Mouse (Mus musculus): ENCODE data around the gene Gabra3. TPM values are rescaled to one million over a fixed set of nuclear protein-coding genes. Genes with fewer than 3 reads are reported as not detected.
A peak's percentile ranks its signal among the peaks of the same experiment; 100 is the strongest.

The Gabra3 gene
- 1.5 and 1.9 TPM in 2 replicates for polyA plus RNA-seq (2014; fragmentation: Nextera tagmentation; extraction: Ambion mirVana)

DNA sequence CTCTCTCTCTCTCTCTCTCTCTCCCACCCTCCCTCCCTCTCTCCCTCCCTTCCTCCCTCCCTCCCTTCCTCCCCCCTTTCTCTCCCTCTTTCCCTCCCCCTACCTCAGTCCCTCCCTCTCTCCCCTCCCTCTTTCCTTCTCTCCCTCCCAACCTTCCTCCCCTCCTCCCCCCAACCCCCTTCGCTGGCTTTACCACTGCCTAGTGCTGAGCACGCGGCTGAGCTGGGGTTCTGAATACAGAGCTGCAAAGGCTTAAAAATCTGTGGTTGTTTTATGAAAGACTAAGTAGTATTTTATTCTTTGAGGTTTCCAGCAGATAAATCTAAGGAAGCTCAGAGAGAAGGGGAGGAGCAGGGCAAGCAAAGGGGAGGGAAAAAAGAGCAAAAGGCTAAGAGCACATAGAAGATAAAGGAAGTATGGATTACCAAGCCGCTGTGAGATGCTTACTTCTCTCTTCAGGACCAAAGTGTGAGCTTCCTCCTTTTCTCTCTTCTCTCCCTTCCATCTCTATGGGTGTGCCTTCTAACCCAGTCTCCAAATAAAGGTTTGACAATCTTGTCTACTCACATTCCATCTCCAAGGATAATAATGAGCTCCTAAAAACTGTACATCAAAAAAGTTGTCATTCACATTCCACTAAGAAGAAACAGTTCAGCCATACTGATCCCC is at the start of gene Gabra3:
Gene Gabra3, minus strand, starts transcription at position 619 of the 669 bp plus-strand sequence.
- no peaks in the 10 kb centered on the region for H3K4me1 ChIP-seq (replicated peaks; ENCODE audit: control insufficient read depth, insufficient read depth, low read length)
- WGBS = 7% methylated on average over 4 of the region's 4 CpGs
- no peak for DNase-seq (ENCODE audit: low spot score)

DNA sequence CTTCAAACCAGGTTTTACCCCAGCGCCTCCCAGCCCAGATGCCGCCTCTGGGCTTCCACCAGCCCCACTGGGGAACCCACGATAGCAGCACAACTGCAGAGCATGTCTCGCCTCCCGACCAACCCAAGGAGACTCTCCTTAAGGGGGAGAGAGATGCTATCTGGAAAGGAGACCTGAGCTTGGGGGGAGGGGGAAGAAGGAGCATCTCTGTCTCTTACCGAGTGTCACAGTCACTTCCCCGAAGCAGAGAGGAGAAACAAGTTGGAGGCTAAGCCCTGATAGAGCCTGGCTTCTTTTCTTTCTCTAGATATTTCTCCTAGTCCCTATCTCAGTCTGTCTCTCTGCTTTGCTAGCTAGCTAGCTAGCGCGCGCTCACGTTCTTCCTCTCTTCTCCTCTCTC is 859 bp downstream of the Gabra3 start:
- Histone ChIP-seq H3K27me3 (replicated peaks; ENCODE audit: control insufficient read depth, insufficient read depth, low read length) (no peaks in the 10 kb centered on the region; the same call in 1 of the 2 replicates), H3K9me3 (ENCODE audit: control insufficient read depth, low read length) (no peaks in the 10 kb centered on the region), H3K4me3 (ENCODE audit: low read depth, low read length) (peak overlapping the region; percentile 27), H3K4me1 (replicated peaks; ENCODE audit: control insufficient read depth, insufficient read depth, low read length) (no peaks in the 10 kb centered on the region), H3K4me2 (ENCODE audit: low read length) (peak overlapping the region; percentile 48), H3K9ac (ENCODE audit: low read length) (0 out of 2 replicates have a peak overlapping the region, but pooled peaks have one; percentile 10), H3K27ac (ENCODE audit: low read depth) (no peak overlapping the region), H3K36me3 (ENCODE audit: control insufficient read depth, insufficient read depth, low read length) (no peaks in the 10 kb centered on the region)
- WGBS = 15% methylated on average over 11 of the region's 11 CpGs
- no peak for ATAC-seq (replicated peaks; ENCODE audit: low FRiP score, low TSS enrichment, low read depth)
- DNase-seq (ENCODE audit: low spot score) = peak; percentile 55

More for the DNA sequence above, at the start of gene Gabra3:
- ATAC-seq (replicated peaks; ENCODE audit: low FRiP score, low TSS enrichment, low read depth) = no peak
- 0 out of 2 replicates have a peak within 1 kb of the TSS, but pooled peaks have one; percentile 10 for H3K9ac ChIP-seq (ENCODE audit: low read length)
- no peak within 1 kb of the TSS for H3K27ac ChIP-seq (ENCODE audit: low read depth)
- H3K4me3 ChIP-seq (ENCODE audit: low read depth, low read length) = peak within 1 kb of the TSS; percentile 27
- H3K36me3 ChIP-seq (ENCODE audit: control insufficient read depth, insufficient read depth, low read length) = no peaks in the 10 kb centered on the region
- H3K9me3 ChIP-seq (ENCODE audit: control insufficient read depth, low read length) = no peaks in the 10 kb centered on the region
- H3K4me2 ChIP-seq (ENCODE audit: low read length) = peak within 1 kb of the TSS; percentile 48
- H3K27me3 ChIP-seq (replicated peaks; ENCODE audit: control insufficient read depth, insufficient read depth, low read length) = no peaks in the 10 kb centered on the region; the same call in 1 of the 2 replicates

DNA sequence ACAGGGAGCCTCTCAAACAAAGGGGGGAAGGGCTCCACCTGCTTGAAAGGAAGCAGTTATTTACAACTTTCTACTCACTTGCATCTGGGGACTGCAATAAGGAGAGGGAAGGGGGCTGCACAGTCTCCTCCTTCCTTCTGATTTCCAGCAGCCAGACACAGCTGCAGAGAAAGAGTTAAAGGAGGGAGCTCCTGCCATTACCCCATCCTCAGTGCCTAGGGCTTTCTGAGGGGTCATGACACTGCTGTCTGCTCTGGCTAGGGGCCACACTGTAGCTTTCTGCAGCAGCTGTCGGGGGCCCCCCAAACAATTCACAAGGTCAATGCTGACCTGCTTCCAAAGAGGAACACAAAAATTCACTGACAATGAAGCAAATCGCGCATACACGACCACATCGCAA is 1.3 kb downstream of the Gabra3 start:
- Histone ChIP-seq H3K27ac (ENCODE audit: low read depth) (no peak overlapping the region), H3K27me3 (replicated peaks; ENCODE audit: control insufficient read depth, insufficient read depth, low read length) (no peaks in the 10 kb centered on the region; the same call in 1 of the 2 replicates), H3K36me3 (ENCODE audit: control insufficient read depth, insufficient read depth, low read length) (no peaks in the 10 kb centered on the region), H3K4me1 (replicated peaks; ENCODE audit: control insufficient read depth, insufficient read depth, low read length) (no peaks in the 10 kb centered on the region), H3K4me3 (ENCODE audit: low read depth, low read length) (peak overlapping the region; percentile 27), H3K9ac (ENCODE audit: low read length) (no peak overlapping the region), H3K9me3 (ENCODE audit: control insufficient read depth, low read length) (no peaks in the 10 kb centered on the region), H3K4me2 (ENCODE audit: low read length) (peak overlapping the region; percentile 48)
- WGBS = 16% methylated on average over 5 of the region's 5 CpGs
- DNase-seq (ENCODE audit: low spot score) (no peak), ATAC-seq (replicated peaks; ENCODE audit: low FRiP score, low TSS enrichment, low read depth) (no peak)

DNA sequence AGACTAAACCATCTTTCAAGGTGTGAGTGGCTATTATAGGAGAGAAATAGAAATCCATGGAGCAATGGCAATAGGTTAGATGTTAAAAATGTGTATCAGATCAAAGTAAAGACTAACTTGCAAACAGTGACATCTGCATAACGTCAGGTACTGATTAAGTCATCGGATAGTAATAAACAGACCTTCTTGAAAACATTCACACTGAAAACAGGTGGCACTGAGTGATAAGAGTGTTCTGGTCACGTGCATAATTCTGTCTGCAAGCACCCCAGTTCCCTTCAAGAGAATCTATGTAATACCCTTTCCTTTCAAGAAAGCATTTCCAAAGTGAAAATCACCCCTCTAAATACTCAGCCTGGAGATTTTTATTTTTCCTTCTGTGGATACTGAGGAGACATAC is 6.0 kb downstream of the Gabra3 start:
- Histone ChIP-seq H3K36me3 (ENCODE audit: control insufficient read depth, insufficient read depth, low read length) (no peaks in the 10 kb centered on the region), H3K27ac (ENCODE audit: low read depth) (no peak overlapping the region), H3K9me3 (ENCODE audit: control insufficient read depth, low read length) (no peaks in the 10 kb centered on the region), H3K4me2 (ENCODE audit: low read length) (no peak overlapping the region), H3K4me1 (replicated peaks; ENCODE audit: control insufficient read depth, insufficient read depth, low read length) (no peaks in the 10 kb centered on the region), H3K27me3 (replicated peaks; ENCODE audit: control insufficient read depth, insufficient read depth, low read length) (no peaks in the 10 kb centered on the region; the same call in 1 of the 2 replicates), H3K9ac (ENCODE audit: low read length) (no peak overlapping the region), H3K4me3 (ENCODE audit: low read depth, low read length) (no peak overlapping the region)
- WGBS = 54% methylated on average over 3 of the region's 3 CpGs
- ATAC-seq (replicated peaks; ENCODE audit: low FRiP score, low TSS enrichment, low read depth) (no peak), DNase-seq (ENCODE audit: low spot score) (no peak)

DNA sequence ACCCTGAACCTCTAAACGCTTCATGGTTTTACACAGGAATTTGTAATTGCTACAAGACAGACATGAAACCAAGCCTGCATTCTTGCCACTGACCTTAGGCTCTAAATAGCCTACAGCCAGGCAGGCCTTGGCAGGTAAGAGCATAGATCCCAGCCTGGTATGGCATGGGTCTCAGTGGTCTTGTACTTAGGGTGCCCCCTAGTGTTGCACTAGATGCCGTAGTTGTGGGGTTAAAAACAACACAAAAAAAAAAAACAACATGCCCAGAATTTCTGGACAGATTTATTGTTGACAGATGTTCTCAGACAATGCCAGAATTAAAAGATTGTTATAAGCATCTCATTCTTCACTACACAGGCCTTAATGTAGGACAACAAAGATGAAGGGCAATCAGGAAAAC is 12.0 kb downstream of the Gabra3 start:
- H3K36me3 ChIP-seq (ENCODE audit: control insufficient read depth, insufficient read depth, low read length) = no peaks in the 10 kb centered on the region
- no peak for ATAC-seq (replicated peaks; ENCODE audit: low FRiP score, low TSS enrichment, low read depth)
- no peaks in the 10 kb centered on the region for H3K9me3 ChIP-seq (ENCODE audit: control insufficient read depth, low read length)
- no peak overlapping the region for H3K4me3 ChIP-seq (ENCODE audit: low read depth, low read length)
- H3K4me2 ChIP-seq (ENCODE audit: low read length) = no peak overlapping the region
- no peak overlapping the region for H3K27ac ChIP-seq (ENCODE audit: low read depth)
- no peak for DNase-seq (ENCODE audit: low spot score)
- 68% methylated on average over 2 of the region's 2 CpGs for WGBS
- H3K9ac ChIP-seq (ENCODE audit: low read length) = no peak overlapping the region
- H3K27me3 ChIP-seq (replicated peaks; ENCODE audit: control insufficient read depth, insufficient read depth, low read length) = no peaks in the 10 kb centered on the region
- no peaks in the 10 kb centered on the region for H3K4me1 ChIP-seq (replicated peaks; ENCODE audit: control insufficient read depth, insufficient read depth, low read length)

DNA sequence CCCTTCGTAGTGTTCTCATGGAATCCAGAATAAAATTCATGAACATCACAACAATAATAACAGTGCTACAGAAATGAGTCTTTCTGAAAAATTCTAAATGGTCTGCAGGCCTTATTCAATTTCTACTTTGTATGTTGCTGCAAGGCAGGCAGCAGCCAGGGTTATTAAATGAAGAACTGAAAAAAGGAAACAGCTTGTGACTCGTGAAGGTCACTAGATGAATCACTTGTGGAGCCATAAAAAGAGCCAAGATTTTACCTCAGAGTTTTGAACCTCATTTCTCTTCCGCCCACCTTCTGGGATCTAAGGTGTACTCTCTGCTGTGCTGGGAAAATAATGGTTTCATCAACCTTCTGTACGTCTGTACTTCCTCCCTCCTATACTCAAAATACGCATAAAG is 159.4 kb downstream of the Gabra3 start:
- Histone ChIP-seq H3K9ac (ENCODE audit: low read length) (no peak overlapping the region), H3K9me3 (ENCODE audit: control insufficient read depth, low read length) (no peaks in the 10 kb centered on the region), H3K4me3 (ENCODE audit: low read depth, low read length) (no peak overlapping the region), H3K27me3 (replicated peaks; ENCODE audit: control insufficient read depth, insufficient read depth, low read length) (0 out of 2 replicates have a peak, but pooled peaks cover 3% of the 10 kb centered on the region), H3K4me1 (replicated peaks; ENCODE audit: control insufficient read depth, insufficient read depth, low read length) (no peaks in the 10 kb centered on the region), H3K36me3 (ENCODE audit: control insufficient read depth, insufficient read depth, low read length) (no peaks in the 10 kb centered on the region), H3K27ac (ENCODE audit: low read depth) (no peak overlapping the region), H3K4me2 (ENCODE audit: low read length) (no peak overlapping the region)
- no peak for DNase-seq (ENCODE audit: low spot score)
- ATAC-seq (replicated peaks; ENCODE audit: low FRiP score, low TSS enrichment, low read depth) = no peak
- 75% methylated on average over 5 of the region's 5 CpGs for WGBS

DNA sequence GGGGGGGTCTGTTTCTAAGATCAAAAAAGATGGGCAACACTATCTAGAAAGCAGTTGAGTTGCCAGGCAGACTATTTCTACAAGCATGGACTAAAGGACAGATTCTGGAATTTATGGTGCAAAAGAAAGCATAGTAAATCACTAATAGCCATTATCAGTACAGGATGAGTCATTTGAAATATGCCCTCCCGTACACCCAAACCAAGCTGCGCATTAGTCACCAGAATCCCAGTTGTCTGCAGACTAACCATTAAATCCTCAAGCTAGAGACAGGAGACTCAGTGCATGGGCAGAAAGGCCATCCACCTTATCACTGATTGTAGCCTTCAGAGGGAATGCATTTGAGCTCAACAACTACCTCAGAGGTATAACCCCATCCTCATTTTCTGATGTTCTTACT is 166.8 kb downstream of the Gabra3 start:
- Histone ChIP-seq H3K27me3 (replicated peaks; ENCODE audit: control insufficient read depth, insufficient read depth, low read length) (no peaks in the 10 kb centered on the region), H3K9me3 (ENCODE audit: control insufficient read depth, low read length) (no peaks in the 10 kb centered on the region), H3K36me3 (ENCODE audit: control insufficient read depth, insufficient read depth, low read length) (no peaks in the 10 kb centered on the region), H3K9ac (ENCODE audit: low read length) (no peak overlapping the region), H3K4me2 (ENCODE audit: low read length) (no peak overlapping the region), H3K4me1 (replicated peaks; ENCODE audit: control insufficient read depth, insufficient read depth, low read length) (no peaks in the 10 kb centered on the region), H3K27ac (ENCODE audit: low read depth) (no peak overlapping the region), H3K4me3 (ENCODE audit: low read depth, low read length) (no peak overlapping the region)
- WGBS = 59% methylated on average over 2 of the region's 2 CpGs
- no peak for ATAC-seq (replicated peaks; ENCODE audit: low FRiP score, low TSS enrichment, low read depth)
- no peak for DNase-seq (ENCODE audit: low spot score)

DNA sequence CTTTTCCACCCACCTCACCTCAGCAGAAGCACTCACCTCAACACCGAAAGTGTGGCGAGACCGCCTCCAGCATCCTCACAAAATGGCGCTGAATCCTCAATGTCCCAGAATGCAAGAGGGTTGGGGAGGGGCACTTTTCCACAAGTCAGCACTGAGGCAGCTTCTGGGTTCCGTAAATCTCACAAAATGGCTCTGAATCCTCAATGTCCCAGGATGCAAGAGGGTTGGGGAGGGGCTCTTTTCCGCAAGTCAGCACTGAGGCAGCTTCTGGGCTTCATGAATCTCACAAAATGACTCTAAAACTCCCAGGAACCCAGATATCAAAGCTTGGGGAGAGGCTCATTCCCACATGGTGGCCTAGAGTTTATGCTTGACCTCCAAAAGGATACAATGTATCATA is 269.9 kb downstream of the Gabra3 start, which contains the start of gene Magea10:
Gene Magea10, minus strand, starts transcription at position 101 of the 400 bp plus-strand sequence.
- Histone ChIP-seq H3K27ac (ENCODE audit: low read depth) (no peak within 1 kb of the TSS), H3K27me3 (replicated peaks; ENCODE audit: control insufficient read depth, insufficient read depth, low read length) (no peaks in the 10 kb centered on the region), H3K9ac (ENCODE audit: low read length) (no peak within 1 kb of the TSS), H3K36me3 (ENCODE audit: control insufficient read depth, insufficient read depth, low read length) (no peaks in the 10 kb centered on the region), H3K9me3 (ENCODE audit: control insufficient read depth, low read length) (no peaks in the 10 kb centered on the region), H3K4me3 (ENCODE audit: low read depth, low read length) (no peak within 1 kb of the TSS), H3K4me2 (ENCODE audit: low read length) (no peak within 1 kb of the TSS), H3K4me1 (replicated peaks; ENCODE audit: control insufficient read depth, insufficient read depth, low read length) (no peaks in the 10 kb centered on the region)
- ATAC-seq (replicated peaks; ENCODE audit: low FRiP score, low TSS enrichment, low read depth) = no peak
- 85% methylated on average over 6 of the region's 6 CpGs for WGBS
- DNase-seq (ENCODE audit: low spot score) = no peak

Measured in intestine, embryonic 14.5 days (tissue).